Mouse (Mus musculus): ENCODE measurements at regions not wholly inside any gene's neighbourhood (a gene's known extent, or its start where the extent isn't known, plus 50 kb on each side); places are given as distances from the start of the nearest gene placed in this dataset.

GRCm38 (mm10) chr15:36889072-36889471 is 118.5 kb downstream of the Zfp706 start:
- DNase-seq (ENCODE audit: low read depth, low spot score) = no peak

- DNase-seq (ENCODE audit: low read depth, low spot score) = no peak
Observed at GRCm38 (mm10) chr15:36888351-36889069, 119.1 kb downstream of the Zfp706 start.

- peak; percentile 95 for DNase-seq (ENCODE audit: low read depth, low spot score)
Observed at GRCm38 (mm10) chr15:36884671-36885365, 122.8 kb downstream of the Zfp706 start.

GRCm38 (mm10) chr15:36884074-36884473 is 123.5 kb downstream of the Zfp706 start:
- DNase-seq (ENCODE audit: low read depth, low spot score) = no peak

- DNase-seq (ENCODE audit: low read depth, low spot score) = no peak
Observed at GRCm38 (mm10) chr15:36883156-36883555, 124.4 kb downstream of the Zfp706 start.

GRCm38 (mm10) chr15:36881576-36881975 is 126.0 kb downstream of the Zfp706 start:
- DNase-seq (ENCODE audit: low read depth, low spot score) = no peak

- no peak for DNase-seq (ENCODE audit: low read depth, low spot score)
Observed at GRCm38 (mm10) chr15:36880602-36881001, 127.0 kb downstream of the Zfp706 start.

GRCm38 (mm10) chr15:36879587-36879986 is 128.0 kb downstream of the Zfp706 start:
- no peak for DNase-seq (ENCODE audit: low read depth, low spot score)

GRCm38 (mm10) chr15:36878960-36879359 is 128.6 kb downstream of the Zfp706 start:
- DNase-seq (ENCODE audit: low read depth, low spot score) = no peak

- no peak for DNase-seq (ENCODE audit: low read depth, low spot score)
Observed at GRCm38 (mm10) chr15:36878276-36878675, 129.3 kb downstream of the Zfp706 start.

GRCm38 (mm10) chr15:36877501-36877900 is 130.1 kb downstream of the Zfp706 start:
- DNase-seq (ENCODE audit: low read depth, low spot score) = no peak

- DNase-seq (ENCODE audit: low read depth, low spot score) = no peak
Observed at GRCm38 (mm10) chr15:36875980-36876778, 131.4 kb downstream of the Zfp706 start.

GRCm38 (mm10) chr15:36874555-36874954 is 133.0 kb downstream of the Zfp706 start:
- no peak for DNase-seq (ENCODE audit: low read depth, low spot score)

- no peak for DNase-seq (ENCODE audit: low read depth, low spot score)
Observed at GRCm38 (mm10) chr15:36873884-36874243, 133.7 kb downstream of the Zfp706 start.

GRCm38 (mm10) chr15:36873058-36873883 is 134.3 kb downstream of the Zfp706 start:
- peak; percentile 47 for DNase-seq (ENCODE audit: low read depth, low spot score)

GRCm38 (mm10) chr15:36872566-36872965 is 135.0 kb downstream of the Zfp706 start:
- DNase-seq (ENCODE audit: low read depth, low spot score) = no peak

- no peak for DNase-seq (ENCODE audit: low read depth, low spot score)
Observed at GRCm38 (mm10) chr15:36870717-36871116, 136.9 kb downstream of the Zfp706 start.

GRCm38 (mm10) chr15:36870094-36870493 is 137.5 kb downstream of the Zfp706 start:
- DNase-seq (ENCODE audit: low read depth, low spot score) = no peak

GRCm38 (mm10) chr15:36866088-36866487 is 141.5 kb downstream of the Zfp706 start:
- DNase-seq (ENCODE audit: low read depth, low spot score) = no peak

- DNase-seq (ENCODE audit: low read depth, low spot score) = peak; percentile 21
Observed at GRCm38 (mm10) chr15:36865332-36865731, 142.2 kb downstream of the Zfp706 start.

GRCm38 (mm10) chr15:36864046-36864445 is 143.5 kb downstream of the Zfp706 start:
- peak; percentile 61 for DNase-seq (ENCODE audit: low read depth, low spot score)
